Mouse (Mus musculus) CD4-positive helper T cell, adult 2 months (primary cell): Measurements from ENCODE around the gene Trf.
"Not testable (repeated sequence)": the region's sequence is repeated elsewhere in the genome, so short reads cannot be mapped to it uniquely, and the experiment has no call there.

Source experiments
- DNase-seq: peaks from one replicate; pipeline ENCODE4 v3.0.0-alpha.2; 2012; ENCODE audit warnings: low read depth, missing footprints, low spot score

Trf gene

GRCm38 (mm10) chr9:103224721-103225120, 5.5 kb downstream of the Trf start:
- DNase-seq, result no peak

- DNase-seq, result no peak
Measured at GRCm38 (mm10) chr9:103214281-103214680, 16.0 kb downstream of the Trf start.

- DNase-seq, result no peak
Measured at GRCm38 (mm10) chr9:103213631-103214030, 16.6 kb downstream of the Trf start.

GRCm38 (mm10) chr9:103212654-103213420, 17.4 kb downstream of the Trf start:
- no peak for DNase-seq

GRCm38 (mm10) chr9:103208802-103209423, 21.3 kb downstream of the Trf start:
- DNase-seq, result no peak

GRCm38 (mm10) chr9:103207846-103208245, 22.4 kb downstream of the Trf start:
- DNase-seq, result peak; percentile 91

- no peak for DNase-seq
Measured at GRCm38 (mm10) chr9:103205786-103206185, 24.5 kb downstream of the Trf start.

GRCm38 (mm10) chr9:103201561-103202260, 28.5 kb downstream of the Trf start, which contains the start of gene Srprb:
Srprb (minus strand) TSS chr9:103202137.
- DNase-seq, result peak; percentile 92

GRCm38 (mm10) chr9:103188416-103188815, 41.8 kb downstream of the Trf start:
- no peak for DNase-seq

GRCm38 (mm10) chr9:103186747-103187146, 43.5 kb downstream of the Trf start:
- no peak for DNase-seq

GRCm38 (mm10) chr9:103185946-103186345, 44.3 kb downstream of the Trf start:
- DNase-seq, result no peak

GRCm38 (mm10) chr9:103184855-103185254, 45.4 kb downstream of the Trf start:
- DNase-seq, result no peak

- no peak for DNase-seq
Measured at GRCm38 (mm10) chr9:103181886-103182285, 48.4 kb downstream of the Trf start.

- peak; percentile 74 for DNase-seq
Measured at GRCm38 (mm10) chr9:103180807-103181565, 49.3 kb downstream of the Trf start.

- DNase-seq, result no peak
Measured at GRCm38 (mm10) chr9:103180303-103180702, 49.9 kb downstream of the Trf start.

GRCm38 (mm10) chr9:103175692-103176091, 54.6 kb downstream of the Trf start:
- no peak for DNase-seq

GRCm38 (mm10) chr9:103174771-103175519, 55.3 kb downstream of the Trf start:
- DNase-seq, result no peak

- DNase-seq, result no peak
Measured at GRCm38 (mm10) chr9:103168771-103169170, 61.5 kb downstream of the Trf start.

GRCm38 (mm10) chr9:103168046-103168445, 62.2 kb downstream of the Trf start:
- no peak for DNase-seq

GRCm38 (mm10) chr9:103163806-103164205, 66.4 kb downstream of the Trf start:
- no peak for DNase-seq

GRCm38 (mm10) chr9:103155158-103155557, 75.1 kb downstream of the Trf start:
- not testable (repeated sequence) for DNase-seq
